Mouse (Mus musculus): Measurements from ENCODE around the gene Tns2. TPM values are rescaled to one million over a fixed set of nuclear protein-coding genes. Genes with fewer than 3 reads are reported as not detected.

Gene Tns2
- total and polyA plus RNA-seq, 3 experiments: 114 to 184 (median 130) TPM

DNA sequence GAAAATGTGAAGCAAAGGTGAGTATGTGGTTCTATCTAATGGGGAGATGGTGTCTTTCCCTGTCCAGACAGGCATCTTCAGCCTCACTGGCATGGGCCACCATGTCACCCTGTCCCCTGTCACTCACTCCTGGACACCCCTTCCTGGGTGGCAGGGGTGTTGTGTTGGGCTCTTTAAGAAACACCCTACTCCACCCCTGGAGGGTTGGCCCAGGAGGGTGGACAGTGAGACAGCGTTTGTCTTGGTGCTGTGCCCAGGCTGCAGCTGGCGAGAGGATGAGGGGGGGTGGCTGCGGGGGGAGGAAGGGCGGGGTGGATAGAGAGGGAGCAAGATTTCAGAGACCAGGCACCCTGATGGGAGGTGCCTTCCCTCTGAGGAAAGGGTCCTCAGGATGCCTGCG is 5.1 kb downstream of the Tns2 start:
- Histone ChIP-seq H3K36me3 (ENCODE audit: control insufficient read depth, insufficient read depth, low read length) (peaks cover 25% of the 10 kb centered on the region), H3K9ac (ENCODE audit: low read depth, low read length) (peak overlapping the region; percentile 64), H3K79me2 (replicated peaks; ENCODE audit: control insufficient read depth, insufficient read depth, low read length) (no peaks in the 10 kb centered on the region), H3K4me1 (ENCODE audit: control insufficient read depth, insufficient read depth, low read length) (peaks cover 27% of the 10 kb centered on the region), H3K4me3 (peak overlapping the region; percentile 85), H3K27ac (peak overlapping the region; percentile 99), H3K27me3 (ENCODE audit: control insufficient read depth, insufficient read depth, low read length) (no peaks in the 10 kb centered on the region)
- 5% methylated on average over 5 of the region's 5 CpGs for WGBS
- intact Hi-C loops (cut with DNase I): loop anchor here (2.0 to 10.0 kb wide), 2 partner anchors 31 to 299 kb away; partner anchors contain the start of genes Sp1 and Spryd3
- peak; percentile 84 to 88 for DNase-seq
- TF ChIP-seq CTCF (IDR thresholded peaks at IDR 0.05) (no peak), EP300 (IDR thresholded peaks at IDR 0.05; ENCODE audit: insufficient read depth, low read depth, low read length) (peak; percentile 86), POLR2A (IDR thresholded peaks at IDR 0.05; ENCODE audit: insufficient read depth, low read depth, low read length) (peak; percentile 64; the same call in 1 of the 2 replicates)

DNA sequence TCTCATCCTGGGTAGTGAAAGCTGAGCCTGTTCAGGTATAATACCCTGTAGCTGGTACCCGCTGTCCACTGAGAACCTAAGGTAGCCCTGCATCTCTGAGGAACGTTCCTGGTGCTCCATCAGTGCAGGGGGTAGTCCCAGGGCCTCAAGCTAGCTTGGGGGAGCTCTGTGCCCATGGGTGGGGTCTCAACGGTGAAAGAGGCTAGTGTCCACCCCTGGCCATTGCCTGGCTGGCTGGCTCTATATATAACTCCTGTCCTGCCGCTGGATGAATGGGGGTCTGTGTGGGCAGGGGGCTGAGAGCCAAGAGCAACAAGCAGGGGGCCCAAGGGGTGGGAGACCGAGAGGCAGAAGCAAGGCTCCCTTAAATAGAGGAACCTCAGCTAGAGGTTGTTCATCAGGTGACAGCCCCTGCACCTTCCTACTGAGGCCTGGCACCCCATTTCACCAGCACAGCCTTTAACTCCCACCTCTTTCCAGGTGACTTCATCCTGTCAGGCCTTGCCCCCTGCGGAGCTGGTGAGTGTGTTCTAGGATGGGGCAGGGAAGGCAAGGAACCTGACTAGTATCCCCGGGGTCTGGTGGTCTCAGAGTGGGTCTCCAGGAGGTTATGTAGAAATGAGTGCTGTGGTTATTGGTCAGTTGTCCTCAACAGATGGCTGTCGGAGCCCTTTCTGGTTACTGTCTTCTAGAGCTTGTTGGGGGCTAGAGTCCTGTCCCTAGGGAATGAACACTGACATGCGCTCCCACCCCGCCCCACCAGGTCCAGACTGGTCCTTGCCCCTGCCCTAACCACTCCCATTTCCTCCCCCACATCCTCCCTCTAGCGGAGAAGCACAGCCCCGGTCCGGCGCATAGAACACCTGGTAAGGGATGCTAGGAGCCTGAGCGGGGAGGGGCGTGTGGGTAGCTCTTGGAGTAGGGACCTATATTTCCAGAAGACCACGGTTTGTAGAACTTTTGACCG is 5.8 kb downstream of the Tns2 start:
- H3K36me3 ChIP-seq (ENCODE audit: control insufficient read depth, insufficient read depth, low read length): peaks cover 25% of the 10 kb centered on the region
- H3K27me3 ChIP-seq (ENCODE audit: control insufficient read depth, insufficient read depth, low read length): no peaks in the 10 kb centered on the region
- H3K4me1 ChIP-seq (ENCODE audit: control insufficient read depth, insufficient read depth, low read length): peaks cover 27% of the 10 kb centered on the region
- intact Hi-C loops (cut with DNase I): loop anchor here (2.0 to 10.0 kb wide), 2 partner anchors 31 to 299 kb away; partner anchors contain the start of genes Sp1 and Spryd3
- no peaks in the 10 kb centered on the region for H3K79me2 ChIP-seq (replicated peaks; ENCODE audit: control insufficient read depth, insufficient read depth, low read length)
- WGBS: 24% methylated on average over 18 of the region's 18 CpGs
- 0 out of 2 replicates have a peak, but pooled peaks have one; percentile 16 for TF ChIP-seq EP300 (IDR thresholded peaks at IDR 0.05; ENCODE audit: insufficient read depth, low read depth, low read length)
- TF ChIP-seq POLR2A (IDR thresholded peaks at IDR 0.05; ENCODE audit: insufficient read depth, low read depth, low read length): no peak
- TF ChIP-seq CTCF (IDR thresholded peaks at IDR 0.05): peak; percentile 53
- DNase-seq: peak; percentile 67 to 69
- peak overlapping the region; percentile 99 for H3K27ac ChIP-seq
- peak overlapping the region; percentile 85 for H3K4me3 ChIP-seq
- H3K9ac ChIP-seq (ENCODE audit: low read depth, low read length): peak overlapping the region; percentile 64

DNA sequence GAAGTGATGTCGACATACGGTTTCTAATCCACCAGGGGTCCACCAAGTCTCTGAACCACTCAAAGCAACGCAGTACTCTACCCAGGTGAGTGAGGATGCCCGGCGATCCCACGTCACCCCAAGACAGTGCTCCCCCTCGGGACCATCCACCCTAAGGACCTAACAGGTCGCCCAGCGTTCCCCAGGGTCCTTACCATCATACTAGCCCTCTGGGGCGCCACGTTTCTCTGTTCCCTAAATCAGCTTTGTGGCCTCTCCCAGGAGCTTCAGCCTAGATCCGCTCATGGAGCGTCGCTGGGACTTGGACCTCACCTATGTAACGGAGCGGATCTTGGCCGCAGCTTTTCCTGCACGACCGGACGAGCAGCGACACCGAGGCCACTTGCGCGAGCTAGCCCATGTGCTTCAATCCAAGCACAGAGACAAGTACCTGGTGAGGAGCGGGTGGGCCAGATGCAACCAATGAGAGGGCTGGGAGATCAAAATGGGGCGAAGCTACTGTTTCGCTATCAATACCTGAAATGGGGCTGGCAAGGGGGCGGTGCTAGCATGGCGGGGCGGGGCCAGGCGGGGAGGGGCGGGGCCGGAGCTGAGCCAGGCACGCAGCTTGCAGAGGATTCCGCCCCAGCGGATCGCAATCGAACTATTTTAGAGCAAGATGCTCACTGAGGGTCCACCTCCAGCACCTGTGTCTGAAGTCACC is 6.7 kb downstream of the Tns2 start:
- Histone ChIP-seq H3K36me3 (ENCODE audit: control insufficient read depth, insufficient read depth, low read length) (peaks cover 25% of the 10 kb centered on the region), H3K27ac (peak overlapping the region; percentile 99), H3K9ac (ENCODE audit: low read depth, low read length) (no peak overlapping the region), H3K27me3 (ENCODE audit: control insufficient read depth, insufficient read depth, low read length) (no peaks in the 10 kb centered on the region), H3K4me1 (ENCODE audit: control insufficient read depth, insufficient read depth, low read length) (peaks cover 23% of the 10 kb centered on the region), H3K4me3 (no peak overlapping the region), H3K79me2 (replicated peaks; ENCODE audit: control insufficient read depth, insufficient read depth, low read length) (no peaks in the 10 kb centered on the region)
- 55% methylated on average over 38 of the region's 38 CpGs for WGBS
- intact Hi-C loops (cut with DNase I): loop anchor here (10.0 kb wide), 1 partner anchor 298 kb away; the partner anchor contains the start of gene Sp1
- no peak for TF ChIP-seq EP300 (IDR thresholded peaks at IDR 0.05; ENCODE audit: insufficient read depth, low read depth, low read length)
- TF ChIP-seq CTCF (IDR thresholded peaks at IDR 0.05): no peak
- 0 out of 2 replicates have a peak, but pooled peaks have one; percentile 11 for TF ChIP-seq POLR2A (IDR thresholded peaks at IDR 0.05; ENCODE audit: insufficient read depth, low read depth, low read length)
- DNase-seq: peak; percentile 33 to 44

DNA sequence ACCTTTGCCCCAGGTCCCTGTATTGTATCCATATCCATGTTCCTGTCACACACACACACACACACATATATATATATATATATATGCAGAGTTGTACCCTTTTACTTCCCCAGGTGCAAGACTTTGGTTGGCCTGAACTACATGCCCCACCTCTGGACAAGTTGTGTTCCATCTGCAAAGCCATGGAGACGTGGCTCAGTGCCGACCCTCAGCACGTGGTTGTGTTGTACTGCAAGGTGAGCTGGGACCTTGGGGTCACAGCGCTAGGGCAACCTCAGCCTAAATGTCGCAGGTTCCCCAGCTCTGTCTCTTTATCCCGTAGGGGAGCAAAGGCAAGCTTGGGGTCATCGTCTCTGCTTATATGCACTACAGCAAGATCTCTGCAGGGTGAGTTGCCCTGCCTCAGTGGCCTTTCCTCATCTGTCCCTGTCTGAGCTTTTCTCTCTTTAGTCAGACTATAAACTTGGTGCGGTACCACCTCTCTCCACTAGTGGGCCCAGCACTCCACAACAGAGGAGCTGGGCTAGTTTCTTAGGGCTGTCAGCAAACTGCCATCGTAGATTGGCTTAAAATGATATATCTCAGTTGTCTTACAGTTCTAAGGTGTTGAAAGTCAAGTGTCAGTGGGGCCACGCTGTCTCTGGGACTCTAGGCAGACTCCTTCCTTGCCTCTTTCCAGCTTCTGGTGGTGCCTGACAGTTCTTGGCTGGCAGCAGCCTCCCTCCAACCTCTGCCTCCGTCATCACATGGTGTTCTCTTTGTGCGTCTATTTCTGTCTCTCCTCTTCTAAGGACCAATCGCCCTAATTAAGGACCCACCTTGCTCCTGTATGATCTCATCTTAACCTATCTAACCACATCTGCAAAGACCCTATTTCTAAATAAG is 7.7 kb downstream of the Tns2 start:
- Histone ChIP-seq H3K79me2 (replicated peaks; ENCODE audit: control insufficient read depth, insufficient read depth, low read length) (no peaks in the 10 kb centered on the region), H3K4me1 (ENCODE audit: control insufficient read depth, insufficient read depth, low read length) (peaks cover 23% of the 10 kb centered on the region), H3K9ac (ENCODE audit: low read depth, low read length) (no peak overlapping the region), H3K4me3 (no peak overlapping the region), H3K27ac (peak overlapping the region; percentile 22), H3K36me3 (ENCODE audit: control insufficient read depth, insufficient read depth, low read length) (peaks cover 32% of the 10 kb centered on the region), H3K27me3 (ENCODE audit: control insufficient read depth, insufficient read depth, low read length) (no peaks in the 10 kb centered on the region)
- no peak for TF ChIP-seq POLR2A (IDR thresholded peaks at IDR 0.05; ENCODE audit: insufficient read depth, low read depth, low read length)
- TF ChIP-seq EP300 (IDR thresholded peaks at IDR 0.05; ENCODE audit: insufficient read depth, low read depth, low read length): 0 out of 2 replicates have a peak, but pooled peaks have one; percentile 40
- peak; percentile 89 for TF ChIP-seq CTCF (IDR thresholded peaks at IDR 0.05)
- peak; percentile 57 to 69 for DNase-seq
- 41% methylated on average over 13 of the region's 13 CpGs for WGBS
- intact Hi-C loops (cut with DNase I): loop anchor here (2.0 to 10.0 kb wide), 2 partner anchors 39 to 297 kb away; partner anchors contain the start of gene Sp1
